Mouse (Mus musculus) MEL-GATA-1-ER (cell line): ENCODE results near the gene Pex1.
A peak's percentile ranks its signal among the peaks of the same experiment; 100 is the strongest.
"Not testable (repeated sequence)": the region's sequence is repeated elsewhere in the genome, so short reads cannot be mapped to it uniquely, and the experiment has no call there.

Experiments
- DNase-seq: peaks from one replicate; pipeline ENCODE4 v3.0.0-alpha.2; 2012; ENCODE audit warnings: low read depth; ENCODE audit errors: extremely low read depth

Gene Pex1

GRCm38 (mm10) chr5:3595693-3596398, at the start of gene Pex1:
TSS of gene Pex1 (plus strand) at chr5:3596066.
- DNase-seq, result peak; percentile 91

- DNase-seq, result no peak
These were observed 49.6 kb upstream of the Pex1 start for GRCm38 (mm10) chr5:3546226-3546625.

- no peak for DNase-seq
These were observed 44.4 kb upstream of the Pex1 start for GRCm38 (mm10) chr5:3551481-3551880.

GRCm38 (mm10) chr5:3554198-3554597, 41.7 kb upstream of the Pex1 start:
- DNase-seq, result no peak

- no peak for DNase-seq
These were observed 24.6 kb upstream of the Pex1 start, which contains the start of gene 1700109H08Rik for GRCm38 (mm10) chr5:3571266-3571665. TSS of gene 1700109H08Rik (plus strand) at chr5:3571566.

GRCm38 (mm10) chr5:3574825-3575224, 21.0 kb upstream of the Pex1 start:
- DNase-seq, result no peak

GRCm38 (mm10) chr5:3577939-3578338, 17.9 kb upstream of the Pex1 start:
- no peak for DNase-seq

- no peak for DNase-seq
These were observed 16.8 kb upstream of the Pex1 start for GRCm38 (mm10) chr5:3579066-3579465.

- DNase-seq, result peak; percentile 19
These were observed 517 bp downstream of the Pex1 start, which contains the start of gene Rbm48 for GRCm38 (mm10) chr5:3596399-3596766. TSS of gene Rbm48 (minus strand) at chr5:3596585.

- DNase-seq, result no peak
These were observed 1.3 kb downstream of the Pex1 start for GRCm38 (mm10) chr5:3597171-3597570.

GRCm38 (mm10) chr5:3598766-3599165, 2.9 kb downstream of the Pex1 start:
- DNase-seq, result no peak

- no peak for DNase-seq
These were observed 4.4 kb downstream of the Pex1 start for GRCm38 (mm10) chr5:3600298-3600697.

GRCm38 (mm10) chr5:3600790-3601189, 4.9 kb downstream of the Pex1 start:
- no peak for DNase-seq

GRCm38 (mm10) chr5:3607114-3607513, 11.2 kb downstream of the Pex1 start:
- no peak for DNase-seq

GRCm38 (mm10) chr5:3609241-3609640, 13.4 kb downstream of the Pex1 start:
- no peak for DNase-seq

- DNase-seq, result not testable (repeated sequence)
These were observed 16.0 kb downstream of the Pex1 start for GRCm38 (mm10) chr5:3611835-3612234.

- DNase-seq, result no peak
These were observed 24.6 kb downstream of the Pex1 start for GRCm38 (mm10) chr5:3620486-3620885.

GRCm38 (mm10) chr5:3630055-3630454, 34.2 kb downstream of the Pex1 start:
- DNase-seq, result no peak

GRCm38 (mm10) chr5:3631512-3632271, 35.8 kb downstream of the Pex1 start:
- no peak for DNase-seq

GRCm38 (mm10) chr5:3632285-3632684, 36.4 kb downstream of the Pex1 start:
- DNase-seq, result no peak

- DNase-seq, result no peak
These were observed 37.4 kb downstream of the Pex1 start for GRCm38 (mm10) chr5:3633315-3633714.

- no peak for DNase-seq
These were observed 38.1 kb downstream of the Pex1 start for GRCm38 (mm10) chr5:3633951-3634350.

- DNase-seq, result no peak
These were observed 39.4 kb downstream of the Pex1 start for GRCm38 (mm10) chr5:3635286-3635685.
